Mouse (Mus musculus): Measurements from ENCODE around the gene Rho. TPM values are rescaled to one million over a fixed set of nuclear protein-coding genes. Genes with fewer than 3 reads are reported as not detected.

Gene Rho
- total RNA-seq, 1 experiment = 0.13 TPM

GRCm38 (mm10) chr6:115962439-115963085 lies 31.0 kb downstream of the Rho start:
- TF ChIP-seq CHD2 (IDR thresholded peaks at IDR 0.05; ENCODE audit: low read depth, low read length) (no peak), MAFK (IDR thresholded peaks at IDR 0.05; ENCODE audit: insufficient read depth, low read depth, low read length) (0 out of 2 replicates have a peak, but pooled peaks have one; percentile 15)
- Histone ChIP-seq H3K9me3 (ENCODE audit: control insufficient read depth, insufficient read depth, low read depth, low read length) (no peaks in the 10 kb centered on the region), H3K9ac (ENCODE audit: insufficient read depth, low read depth, low read length, poor library complexity, severe bottlenecking) (no peak overlapping the region), H3K4me3 (ENCODE audit: insufficient read depth in 1 of 2, low read depth in 1 of 2, low read length in 2 of 2, poor library complexity in 1 of 2, severe bottlenecking in 1 of 2) (no peak overlapping the region), H3K36me3 (ENCODE audit: control insufficient read depth, insufficient read depth, low read length, poor library complexity, severe bottlenecking) (no peaks in the 10 kb centered on the region), H3K4me1 (ENCODE audit: control insufficient read depth in 2 of 2, insufficient read depth in 2 of 2, low read length in 2 of 2, poor library complexity in 1 of 2) (peaks cover 0 to 3% of the 10 kb centered on the region in 2 experiments; a peak in 1 of 4 replicates), H3K27ac (ENCODE audit: insufficient read depth, low read depth, low read length, poor library complexity, severe bottlenecking) (no peak overlapping the region)
- in situ Hi-C loops (cut with MboI; ENCODE audit: low sequenced_read_pairs in 2 of 2, unreplicated experiment in 2 of 2) = no loop called here
- DNase-seq (ENCODE audit: low read depth, low spot score) = peak; percentile 44

- no peak for DNase-seq (ENCODE audit: low read depth, low spot score)
- Histone ChIP-seq H3K4me1 (ENCODE audit: control insufficient read depth in 2 of 2, insufficient read depth in 2 of 2, low read length in 2 of 2, poor library complexity in 1 of 2) (peaks cover 0 to 3% of the 10 kb centered on the region in 2 experiments; a peak in 1 of 4 replicates), H3K9ac (ENCODE audit: insufficient read depth, low read depth, low read length, poor library complexity, severe bottlenecking) (no peak overlapping the region), H3K4me3 (ENCODE audit: insufficient read depth in 1 of 2, low read depth in 1 of 2, low read length in 2 of 2, poor library complexity in 1 of 2, severe bottlenecking in 1 of 2) (no peak overlapping the region), H3K27ac (ENCODE audit: insufficient read depth, low read depth, low read length, poor library complexity, severe bottlenecking) (no peak overlapping the region), H3K36me3 (ENCODE audit: control insufficient read depth, insufficient read depth, low read length, poor library complexity, severe bottlenecking) (no peaks in the 10 kb centered on the region), H3K9me3 (ENCODE audit: control insufficient read depth, insufficient read depth, low read depth, low read length) (no peaks in the 10 kb centered on the region)
- in situ Hi-C loops (cut with MboI; ENCODE audit: low sequenced_read_pairs in 2 of 2, unreplicated experiment in 2 of 2) = no loop called here
- TF ChIP-seq HCFC1 (IDR thresholded peaks at IDR 0.05; ENCODE audit: borderline replicate concordance, insufficient read depth, low read length) (no peak), CHD2 (IDR thresholded peaks at IDR 0.05; ENCODE audit: low read depth, low read length) (no peak), MAFK (IDR thresholded peaks at IDR 0.05; ENCODE audit: insufficient read depth, low read depth, low read length) (no peak), ZNF384 (IDR thresholded peaks at IDR 0.05; ENCODE audit: low read depth, low read length) (no peak), ZC3H11A (IDR thresholded peaks at IDR 0.05; ENCODE audit: borderline replicate concordance, low read depth, low read length) (no peak)
These were observed 32.1 kb downstream of the Rho start for GRCm38 (mm10) chr6:115963656-115964055.

- Histone ChIP-seq H3K27ac (ENCODE audit: insufficient read depth, low read depth, low read length, poor library complexity, severe bottlenecking) (no peak overlapping the region), H3K36me3 (ENCODE audit: control insufficient read depth, insufficient read depth, low read length, poor library complexity, severe bottlenecking) (no peaks in the 10 kb centered on the region), H3K4me3 (ENCODE audit: insufficient read depth in 1 of 2, low read depth in 1 of 2, low read length in 2 of 2, poor library complexity in 1 of 2, severe bottlenecking in 1 of 2) (no peak overlapping the region), H3K9ac (ENCODE audit: insufficient read depth, low read depth, low read length, poor library complexity, severe bottlenecking) (no peak overlapping the region), H3K4me1 (ENCODE audit: control insufficient read depth in 2 of 2, insufficient read depth in 2 of 2, low read length in 2 of 2, poor library complexity in 1 of 2) (peaks cover 0 to 3% of the 10 kb centered on the region in 2 experiments; a peak in 1 of 4 replicates), H3K9me3 (ENCODE audit: control insufficient read depth, insufficient read depth, low read depth, low read length) (no peaks in the 10 kb centered on the region)
- in situ Hi-C loops (cut with MboI; ENCODE audit: low sequenced_read_pairs in 2 of 2, unreplicated experiment in 2 of 2) = no loop called here
- DNase-seq (ENCODE audit: low read depth, low spot score) = no peak
- TF ChIP-seq ZNF384 (IDR thresholded peaks at IDR 0.05; ENCODE audit: low read depth, low read length) (no peak), MAFK (IDR thresholded peaks at IDR 0.05; ENCODE audit: insufficient read depth, low read depth, low read length) (peak; percentile 93)
These were observed 34.8 kb downstream of the Rho start for GRCm38 (mm10) chr6:115966227-115966966.

GRCm38 (mm10) chr6:115967291-115967880 lies 35.8 kb downstream of the Rho start:
- no peak for DNase-seq (ENCODE audit: low read depth, low spot score)
- no peaks in the 10 kb centered on the region for H3K9me3 ChIP-seq (ENCODE audit: control insufficient read depth, insufficient read depth, low read depth, low read length)
- no peak overlapping the region for H3K4me3 ChIP-seq (ENCODE audit: insufficient read depth in 1 of 2, low read depth in 1 of 2, low read length in 2 of 2, poor library complexity in 1 of 2, severe bottlenecking in 1 of 2)
- no peak overlapping the region for H3K27ac ChIP-seq (ENCODE audit: insufficient read depth, low read depth, low read length, poor library complexity, severe bottlenecking)
- in situ Hi-C loops (cut with MboI; ENCODE audit: low sequenced_read_pairs in 2 of 2, unreplicated experiment in 2 of 2) = no loop called here
- peaks cover 0 to 2% of the 10 kb centered on the region in 2 experiments; a peak in 1 of 4 replicates for H3K4me1 ChIP-seq (ENCODE audit: control insufficient read depth in 2 of 2, insufficient read depth in 2 of 2, low read length in 2 of 2, poor library complexity in 1 of 2)
- TF ChIP-seq ZNF384 (IDR thresholded peaks at IDR 0.05; ENCODE audit: low read depth, low read length) (no peak), MAFK (IDR thresholded peaks at IDR 0.05; ENCODE audit: insufficient read depth, low read depth, low read length) (no peak), CHD2 (IDR thresholded peaks at IDR 0.05; ENCODE audit: low read depth, low read length) (no peak), HCFC1 (IDR thresholded peaks at IDR 0.05; ENCODE audit: borderline replicate concordance, insufficient read depth, low read length) (no peak), ZC3H11A (IDR thresholded peaks at IDR 0.05; ENCODE audit: borderline replicate concordance, low read depth, low read length) (no peak)
- no peaks in the 10 kb centered on the region for H3K36me3 ChIP-seq (ENCODE audit: control insufficient read depth, insufficient read depth, low read length, poor library complexity, severe bottlenecking)
- H3K9ac ChIP-seq (ENCODE audit: insufficient read depth, low read depth, low read length, poor library complexity, severe bottlenecking) = no peak overlapping the region
